Mouse (Mus musculus) B cell, adult 62 days (primary cell): ENCODE measurements around the gene Rbm43. TPM values are rescaled to one million over a fixed set of nuclear protein-coding genes. Genes with fewer than 3 reads are reported as not detected.

Experiments
- total RNA-seq: library from RNA; stranded (reverse); gene quantifications from 4 replicates; pipeline ENCODE4 v1.2.4, GENCODE M21; 2023

Gene Rbm43
- 23.7 to 29.7 TPM (median 28.1 TPM) in 4 replicates for total RNA-seq

DNA sequence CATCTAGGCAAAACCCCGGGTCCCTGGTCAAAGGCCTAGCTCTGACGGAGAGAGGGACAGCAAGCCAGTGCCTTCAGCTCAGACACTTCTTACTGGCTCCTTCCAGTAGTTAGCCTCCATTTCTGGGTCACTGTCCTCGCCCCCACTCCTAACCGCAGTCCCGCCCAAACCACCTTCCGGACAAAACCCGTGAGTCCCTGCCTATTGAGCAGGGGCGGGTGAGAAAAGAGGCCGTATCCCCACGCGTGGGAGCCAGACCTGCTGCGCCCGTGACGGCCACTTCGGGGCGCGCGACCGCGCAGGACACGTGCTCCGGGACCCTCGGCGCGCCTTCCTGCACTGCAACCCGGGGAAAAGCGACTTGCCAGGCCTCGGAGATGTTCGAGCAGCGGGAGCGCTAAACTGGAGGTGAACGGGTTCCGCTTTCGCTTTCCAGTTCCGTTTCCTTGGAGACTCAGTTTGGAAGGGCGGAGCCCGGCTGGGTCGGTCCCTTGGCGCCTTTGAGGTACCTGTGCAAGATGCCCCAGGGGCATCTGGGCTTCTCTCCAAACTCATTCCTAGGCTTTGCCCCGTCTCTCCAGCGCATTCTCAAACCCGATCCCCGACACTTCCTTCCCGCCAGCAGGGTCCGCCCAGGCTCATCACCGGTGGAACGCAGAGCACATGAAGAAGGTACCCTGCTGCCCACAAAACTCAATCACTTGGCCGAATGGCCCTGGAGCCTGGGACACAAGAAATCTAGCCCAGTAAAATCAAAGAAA lies at the start of gene Rbm43:
Gene Rbm43 (minus strand): TSS at position 590 of the 761 bp plus-strand sequence.

DNA sequence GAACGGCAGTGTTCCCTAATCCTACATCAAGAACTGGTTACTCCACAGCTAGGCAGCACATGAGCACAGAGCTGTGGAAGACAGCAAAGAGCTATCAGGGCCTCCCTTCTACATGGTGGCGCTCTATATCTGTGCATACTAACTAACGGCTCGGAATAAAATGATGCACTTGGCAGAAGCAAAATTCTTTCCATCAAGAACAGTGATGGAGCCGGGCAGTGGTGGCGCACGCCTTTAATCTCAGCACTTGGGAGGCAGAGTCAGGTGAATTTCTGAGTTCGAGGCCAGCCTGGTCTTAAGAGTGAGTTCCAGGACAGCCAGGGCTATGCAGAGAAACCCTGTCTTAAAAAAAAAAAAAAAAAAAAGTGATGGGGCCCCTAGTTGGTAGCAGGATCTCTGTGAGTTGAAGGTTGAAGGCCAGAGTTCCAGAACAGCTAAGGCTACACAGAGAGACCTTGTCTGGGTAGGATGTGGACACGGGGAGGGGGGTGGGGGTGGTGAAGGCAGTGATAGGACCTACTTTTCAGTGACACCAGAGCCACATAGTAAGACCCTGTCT lies 38.5 kb upstream of the Rbm43 start, which contains the start of gene Nmi:
Gene Nmi (minus strand): TSS at position 85 of the 559 bp plus-strand sequence.

Other genes with a start within 250 kb of the Rbm43 start
- 25.1 to 34.2 TPM (median 29.2 TPM) in 4 replicates for gene Nmi, start 38.3 kb upstream of the Rbm43 start, total RNA-seq
- gene Tnfaip6, start 102.8 kb upstream of the Rbm43 start, total RNA-seq, result not detected in 4 replicates
- 46.1 to 55.2 TPM (median 48.5 TPM) in 4 replicates for gene Rif1, start 137.7 kb upstream of the Rbm43 start, total RNA-seq